Mouse (Mus musculus) lung, postnatal 36 days (tissue): ENCODE data around the gene Ikzf4.

Experiments
- DNase-seq: peaks from one replicate; pipeline ENCODE4 v3.0.0; 2022; ENCODE audit warnings: mixed read lengths

The Ikzf4 gene

GRCm38 (mm10) chr10:128602470-128603128 lies 43.2 kb downstream of the Ikzf4 start:
- DNase-seq = no peak

DNA sequence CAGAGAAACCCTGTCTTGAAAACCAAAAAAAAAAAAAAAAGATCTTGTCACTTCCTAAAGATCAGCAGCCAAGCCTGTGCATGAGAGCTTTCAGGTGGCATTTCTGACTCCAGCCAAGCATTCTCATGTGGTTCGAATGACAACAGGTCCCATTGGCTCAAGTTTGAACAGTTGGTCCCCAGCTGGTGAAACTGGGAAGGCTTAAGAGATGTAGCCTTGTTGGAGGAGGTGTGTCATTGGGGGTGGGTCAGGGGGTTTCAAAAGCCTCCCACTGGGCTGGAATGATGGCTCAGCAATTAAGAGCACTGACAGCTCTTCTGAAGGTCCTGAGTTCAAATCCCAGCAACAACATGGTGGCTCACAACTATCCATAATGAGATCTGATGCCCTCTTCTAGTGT lies 44.3 kb downstream of the Ikzf4 start:
- no peak for DNase-seq

DNA sequence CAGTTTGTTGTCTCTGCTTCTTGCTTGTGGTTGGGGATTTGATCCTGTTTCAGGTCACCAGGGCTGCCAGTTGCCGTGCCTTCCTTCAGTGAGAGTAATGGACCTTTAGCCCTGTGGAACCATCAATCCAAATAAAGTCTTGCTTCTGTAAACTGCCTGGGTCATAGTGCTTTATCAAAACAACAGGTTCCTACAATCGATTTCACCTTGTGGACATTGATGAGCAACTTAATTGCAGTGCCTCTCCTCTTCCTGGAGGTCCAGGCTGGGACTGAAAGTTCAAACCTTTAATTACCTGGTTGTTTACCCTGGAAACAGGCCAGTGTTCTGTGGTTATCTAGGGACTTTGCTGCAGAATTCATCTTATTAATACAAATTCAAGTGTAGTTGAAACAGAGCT lies 47.3 kb downstream of the Ikzf4 start:
- DNase-seq = no peak

DNA sequence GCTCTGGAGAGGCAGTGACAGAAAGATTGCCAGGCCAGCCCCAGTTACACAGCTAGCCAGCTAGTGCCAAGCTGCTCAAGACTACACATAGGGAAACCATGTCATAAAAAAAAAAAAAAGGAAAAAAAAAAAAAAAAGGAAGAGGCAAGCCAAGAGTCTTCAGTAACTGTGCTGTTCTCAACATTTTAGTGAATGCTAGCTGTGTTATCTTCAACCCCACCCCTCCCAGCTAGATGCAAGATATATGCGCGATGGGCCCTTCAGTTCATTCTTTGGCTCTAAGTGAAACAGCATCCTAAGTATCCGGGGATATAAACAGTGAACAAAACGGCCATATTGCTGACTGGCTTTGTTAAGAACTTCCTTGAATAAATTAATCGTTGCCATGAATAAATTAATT lies 53.0 kb downstream of the Ikzf4 start:
- DNase-seq = no peak

DNA sequence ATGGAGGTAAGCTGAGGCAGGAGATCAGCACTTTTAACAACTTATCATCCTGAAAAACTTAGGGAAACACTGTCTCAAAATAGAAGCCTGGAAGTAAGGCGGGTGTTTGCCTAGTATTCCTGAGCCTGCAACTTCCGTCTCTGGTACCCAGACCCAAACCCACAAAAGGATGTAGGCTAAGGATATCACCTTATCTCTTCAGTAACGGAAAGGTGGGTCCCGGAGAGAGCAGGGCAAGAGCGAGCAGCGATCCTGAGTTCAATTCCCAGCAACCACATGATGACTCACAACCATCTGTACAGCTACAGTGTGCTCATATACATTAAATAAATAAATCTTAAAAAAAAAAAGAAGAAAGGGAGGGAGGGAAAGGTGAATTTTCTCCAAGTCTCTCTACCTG lies 54.4 kb downstream of the Ikzf4 start:
- DNase-seq = no peak

GRCm38 (mm10) chr10:128590193-128590690 lies 55.5 kb downstream of the Ikzf4 start:
- DNase-seq = peak; percentile 71

GRCm38 (mm10) chr10:128589464-128590192 lies 56.2 kb downstream of the Ikzf4 start, which contains the start of gene Erbb3:
Gene Erbb3 (minus strand): TSS chr10:128589652.
- DNase-seq = peak; percentile 82

GRCm38 (mm10) chr10:128588775-128589463 lies 56.9 kb downstream of the Ikzf4 start:
- DNase-seq = peak; percentile 57

DNA sequence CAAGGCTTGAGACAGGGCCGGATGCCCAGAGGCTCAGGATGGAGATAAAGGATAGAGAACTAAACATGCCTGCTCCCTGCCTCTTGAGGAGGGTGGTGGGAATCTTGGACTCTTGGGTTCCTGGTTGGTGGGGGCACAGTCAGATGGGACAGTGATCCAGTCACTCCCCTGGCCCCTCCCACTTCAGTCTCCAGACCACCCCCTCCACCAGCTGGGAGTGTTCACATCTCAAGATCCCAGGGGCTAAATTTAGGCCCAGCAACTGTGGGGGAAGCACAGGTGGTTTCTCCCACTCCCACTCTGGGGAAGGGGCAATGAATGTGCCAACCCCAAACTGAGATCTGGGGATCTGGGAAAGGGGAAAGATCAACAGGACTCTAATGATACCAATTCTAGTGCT lies 57.7 kb downstream of the Ikzf4 start:
- DNase-seq = no peak

GRCm38 (mm10) chr10:128587697-128588096 lies 58.1 kb downstream of the Ikzf4 start:
- DNase-seq = no peak

- DNase-seq = no peak
Measured at GRCm38 (mm10) chr10:128587120-128587519, 58.7 kb downstream of the Ikzf4 start.

- no peak for DNase-seq
Measured at GRCm38 (mm10) chr10:128586546-128586945, 59.2 kb downstream of the Ikzf4 start.

DNA sequence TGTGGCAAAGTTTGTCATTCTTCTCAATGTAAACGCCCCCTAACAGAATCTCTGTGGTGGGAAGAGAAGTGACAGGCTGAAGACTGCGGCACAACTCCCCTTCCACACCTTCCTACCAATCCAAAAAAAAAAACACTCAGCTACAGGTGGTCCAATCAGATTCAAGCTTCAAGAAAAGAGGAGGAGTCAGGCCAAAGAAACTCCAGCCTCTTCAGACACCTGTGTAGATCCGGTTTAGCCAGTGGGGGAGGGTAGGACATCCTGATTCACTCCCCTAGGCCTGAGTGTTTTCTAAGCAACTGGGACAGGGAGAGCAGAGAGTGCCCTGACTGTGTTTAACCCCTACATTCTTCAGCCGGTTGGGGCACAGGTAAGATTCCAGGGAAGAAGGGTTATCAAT lies 61.4 kb downstream of the Ikzf4 start:
- peak; percentile 93 for DNase-seq

DNA sequence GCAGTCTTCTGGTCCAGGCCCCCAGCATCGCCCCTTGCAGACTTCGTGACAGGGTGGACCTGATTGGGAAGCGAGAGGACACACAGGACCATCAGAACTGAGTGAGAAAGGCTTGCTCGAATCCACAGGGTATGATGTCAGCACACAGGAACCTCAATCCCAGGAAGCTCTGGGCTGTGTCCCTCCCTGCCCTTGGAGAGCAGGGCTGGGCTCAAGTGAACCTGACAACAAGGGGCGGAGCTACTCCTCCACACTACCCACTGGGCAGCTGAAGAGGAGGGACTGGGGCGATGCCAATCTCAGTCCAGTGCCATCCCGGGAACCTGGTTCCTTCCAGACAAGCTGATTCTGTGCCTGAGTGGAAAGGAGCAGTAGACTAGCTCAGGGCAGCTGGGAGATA lies 62.1 kb downstream of the Ikzf4 start:
- DNase-seq = peak; percentile 91
